Mouse (Mus musculus): ENCODE measurements at regions not wholly inside any gene's neighbourhood (a gene's known extent, or its start where the extent isn't known, plus 50 kb on each side); places are given as distances from the start of the nearest gene placed in this dataset.
A peak's percentile ranks its signal among the peaks of the same experiment; 100 is the strongest.

DNA sequence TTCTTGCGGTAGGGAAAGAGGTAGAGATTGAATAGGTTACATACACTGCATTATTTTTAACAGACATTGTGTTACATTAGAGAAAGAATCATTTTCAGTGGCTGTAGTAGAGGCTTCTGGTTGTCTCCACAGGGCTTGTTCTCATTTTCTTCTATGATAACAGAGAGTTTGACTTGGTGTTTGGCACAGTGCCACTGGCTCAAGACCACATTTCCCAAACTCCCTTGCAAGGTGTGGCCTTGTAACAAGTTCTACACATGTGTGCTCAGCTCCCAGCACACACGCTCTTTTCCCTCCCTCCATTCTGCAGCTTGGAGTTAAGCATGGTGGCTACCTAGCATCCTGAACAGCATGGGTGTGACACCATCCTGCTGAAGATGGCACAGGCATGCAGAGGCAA lies 252.2 kb downstream of the Spry2 start:
- Histone ChIP-seq H3K36me3 (no peaks in the 10 kb centered on the region), H3K9me3 (no peaks in the 10 kb centered on the region), H3K27ac (no peak overlapping the region), H3K4me2 (replicated peaks) (no peak overlapping the region), H3K4me1 (replicated peaks) (no peaks in the 10 kb centered on the region), H3K9ac (no peak overlapping the region), H3K4me3 (replicated peaks) (no peak overlapping the region), H3K27me3 (replicated peaks) (no peaks in the 10 kb centered on the region)
- no peak for ATAC-seq
- WGBS: 90% methylated on average over 2 of the region's 2 CpGs

DNA sequence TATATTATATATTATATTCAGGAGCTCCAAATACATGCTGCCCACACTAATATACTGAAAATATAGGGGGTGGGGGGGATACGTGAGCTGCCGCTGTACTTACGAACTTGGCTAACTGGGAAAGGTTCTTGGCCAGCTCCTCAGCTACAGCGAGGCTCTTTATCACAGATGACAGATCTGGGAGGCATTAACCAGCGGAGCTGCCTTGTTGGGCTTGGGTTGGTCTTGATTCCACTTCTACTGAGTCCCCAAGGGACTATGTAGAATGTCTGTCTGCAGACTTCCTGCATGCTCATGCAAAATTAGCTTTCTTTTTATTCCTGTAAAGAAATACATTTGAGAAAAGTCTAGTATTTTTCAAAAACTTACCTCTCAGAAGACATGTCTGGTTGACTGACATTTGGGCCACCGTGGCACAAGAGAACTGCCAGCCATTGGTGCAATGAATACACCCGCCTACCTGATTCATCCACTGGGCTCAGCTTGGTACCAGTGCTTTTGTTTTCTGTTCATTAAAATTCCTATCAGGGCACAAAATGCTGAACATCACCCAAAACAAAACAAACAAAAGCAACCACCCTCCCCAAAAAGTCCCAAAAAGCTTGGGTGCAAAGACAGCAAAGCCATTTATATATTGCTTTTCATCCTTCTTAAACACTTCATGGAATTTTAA lies 253.2 kb downstream of the Spry2 start:
- 86% methylated on average over 7 of the region's 7 CpGs for WGBS
- H3K4me2 ChIP-seq (replicated peaks): no peak overlapping the region
- H3K4me3 ChIP-seq (replicated peaks): no peak overlapping the region
- no peak overlapping the region for H3K27ac ChIP-seq
- ATAC-seq: no peak
- no peaks in the 10 kb centered on the region for H3K9me3 ChIP-seq
- no peaks in the 10 kb centered on the region for H3K36me3 ChIP-seq
- no peaks in the 10 kb centered on the region for H3K4me1 ChIP-seq (replicated peaks)
- H3K9ac ChIP-seq: no peak overlapping the region
- no peaks in the 10 kb centered on the region for H3K27me3 ChIP-seq (replicated peaks)

DNA sequence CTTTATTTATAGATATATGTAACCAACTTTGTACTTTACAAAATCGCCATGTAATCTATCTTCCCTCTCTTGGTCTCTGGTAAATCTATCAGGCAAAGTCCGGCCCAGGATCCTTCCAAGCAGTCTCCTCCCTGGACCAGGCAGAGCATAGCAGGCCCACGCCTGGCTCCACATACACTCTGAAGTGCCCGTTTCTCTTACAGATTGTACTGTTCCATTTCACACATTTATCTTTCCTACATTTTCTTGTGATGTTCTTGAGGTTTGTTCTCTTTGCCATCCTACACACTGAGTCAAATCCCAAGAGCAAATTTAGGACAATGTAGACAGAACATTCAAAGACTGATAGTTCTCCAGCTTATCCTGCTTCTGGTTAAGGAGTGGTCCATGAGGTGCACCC lies 264.3 kb downstream of the Spry2 start:
- Histone ChIP-seq H3K4me2 (replicated peaks) (no peak overlapping the region), H3K27ac (no peak overlapping the region), H3K9ac (no peak overlapping the region), H3K4me1 (replicated peaks) (no peaks in the 10 kb centered on the region), H3K27me3 (replicated peaks) (no peaks in the 10 kb centered on the region), H3K4me3 (replicated peaks) (no peak overlapping the region), H3K9me3 (no peaks in the 10 kb centered on the region), H3K36me3 (no peaks in the 10 kb centered on the region)
- 0 out of 2 replicates have a peak, but pooled peaks have one; percentile 45 for ATAC-seq
- 81% methylated on average over 4 of the region's 4 CpGs for WGBS

DNA sequence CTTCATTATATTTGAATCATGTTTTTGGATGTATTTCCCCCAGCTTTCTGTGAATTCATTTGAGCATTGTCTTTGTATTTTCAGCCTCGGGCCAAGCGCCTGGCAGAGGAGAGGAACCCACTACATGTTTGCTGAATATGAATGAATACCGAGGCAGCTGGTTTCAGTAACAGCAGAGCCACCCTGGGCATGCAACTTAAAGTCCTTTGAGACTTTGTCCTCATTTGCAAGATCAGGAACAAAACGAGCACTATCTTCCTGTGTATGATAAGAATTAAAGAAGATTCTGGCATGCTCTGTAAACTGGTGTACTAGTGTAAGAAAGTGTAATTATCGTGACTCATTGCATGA lies 265.0 kb downstream of the Spry2 start:
- no peak for ATAC-seq
- Histone ChIP-seq H3K4me3 (replicated peaks) (no peak overlapping the region), H3K27ac (no peak overlapping the region), H3K9ac (no peak overlapping the region), H3K9me3 (no peaks in the 10 kb centered on the region), H3K4me1 (replicated peaks) (no peaks in the 10 kb centered on the region), H3K36me3 (no peaks in the 10 kb centered on the region), H3K4me2 (replicated peaks) (no peak overlapping the region), H3K27me3 (replicated peaks) (no peaks in the 10 kb centered on the region)
- WGBS: 81% methylated on average over 5 of the region's 5 CpGs

DNA sequence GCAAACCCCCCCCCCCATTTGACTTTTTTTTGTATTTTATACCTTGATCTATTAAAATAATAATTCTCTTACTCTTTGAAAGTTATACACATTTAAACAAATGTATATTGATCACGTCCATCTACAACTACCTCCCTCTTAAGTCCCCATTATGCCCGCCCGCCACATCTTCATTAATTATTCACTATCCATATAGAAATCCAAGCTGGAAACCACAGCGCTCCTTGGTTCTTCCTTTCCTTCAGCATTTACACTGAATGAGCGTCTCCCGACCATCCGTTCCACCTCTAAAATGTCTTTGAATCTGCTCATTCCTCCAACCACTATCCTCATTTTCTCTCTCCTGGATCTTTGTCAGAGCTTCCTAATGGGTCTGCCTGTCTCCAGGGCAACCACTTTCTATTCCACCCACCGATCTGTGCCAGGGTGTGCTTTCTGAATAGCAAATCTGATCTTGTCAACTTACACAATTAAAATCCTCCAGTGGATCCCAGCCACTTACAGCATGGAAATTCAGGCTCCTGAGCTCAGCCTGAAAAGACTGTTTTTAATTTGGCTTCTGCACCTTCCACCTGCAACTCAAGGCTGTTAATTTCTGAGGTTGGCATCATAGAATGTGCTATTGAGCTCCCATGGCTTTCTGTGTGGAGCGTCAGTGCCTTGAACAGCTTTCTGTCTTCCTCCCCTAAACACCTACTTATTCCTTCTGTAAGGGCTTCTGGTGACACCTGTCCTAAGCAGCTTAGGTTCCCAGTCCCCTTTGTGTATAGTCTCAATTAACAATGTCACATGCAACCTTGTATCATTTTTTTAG lies 265.5 kb downstream of the Spry2 start:
- no peak overlapping the region for H3K27ac ChIP-seq
- no peak for ATAC-seq
- 86% methylated on average over 9 of the region's 9 CpGs for WGBS

DNA sequence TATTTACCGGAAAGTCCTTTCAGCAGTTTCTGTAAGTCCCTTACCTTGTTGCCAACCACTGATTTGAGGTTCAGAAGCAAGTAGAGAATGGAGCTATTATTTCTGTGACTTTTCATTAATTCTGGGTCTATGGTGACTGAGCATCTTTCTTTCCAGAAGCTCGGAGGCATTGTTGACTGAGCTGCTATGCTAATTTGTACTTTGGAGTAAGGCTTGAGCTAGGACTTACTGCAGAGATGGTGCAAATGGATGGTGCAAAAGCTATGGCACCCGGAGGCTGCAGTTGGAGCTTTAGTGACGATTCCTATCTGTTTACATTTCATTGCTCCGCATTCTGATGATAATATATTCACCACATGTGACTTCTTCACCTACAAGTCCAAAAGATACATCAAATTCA lies 266.2 kb downstream of the Spry2 start:
- 80% methylated on average over 5 of the region's 5 CpGs for WGBS
- H3K4me3 ChIP-seq (replicated peaks): no peak overlapping the region
- no peak overlapping the region for H3K9ac ChIP-seq
- H3K9me3 ChIP-seq: no peaks in the 10 kb centered on the region
- no peak overlapping the region for H3K27ac ChIP-seq
- no peaks in the 10 kb centered on the region for H3K27me3 ChIP-seq (replicated peaks)
- no peaks in the 10 kb centered on the region for H3K4me1 ChIP-seq (replicated peaks)
- no peaks in the 10 kb centered on the region for H3K36me3 ChIP-seq
- no peak overlapping the region for H3K4me2 ChIP-seq (replicated peaks)
- ATAC-seq: no peak

More for the DNA sequence above, 265.5 kb downstream of the Spry2 start:
- Histone ChIP-seq H3K9me3 (no peaks in the 10 kb centered on the region), H3K9ac (no peak overlapping the region), H3K4me1 (replicated peaks) (no peaks in the 10 kb centered on the region), H3K36me3 (no peaks in the 10 kb centered on the region), H3K4me2 (replicated peaks) (no peak overlapping the region), H3K4me3 (replicated peaks) (no peak overlapping the region), H3K27me3 (replicated peaks) (no peaks in the 10 kb centered on the region)

DNA sequence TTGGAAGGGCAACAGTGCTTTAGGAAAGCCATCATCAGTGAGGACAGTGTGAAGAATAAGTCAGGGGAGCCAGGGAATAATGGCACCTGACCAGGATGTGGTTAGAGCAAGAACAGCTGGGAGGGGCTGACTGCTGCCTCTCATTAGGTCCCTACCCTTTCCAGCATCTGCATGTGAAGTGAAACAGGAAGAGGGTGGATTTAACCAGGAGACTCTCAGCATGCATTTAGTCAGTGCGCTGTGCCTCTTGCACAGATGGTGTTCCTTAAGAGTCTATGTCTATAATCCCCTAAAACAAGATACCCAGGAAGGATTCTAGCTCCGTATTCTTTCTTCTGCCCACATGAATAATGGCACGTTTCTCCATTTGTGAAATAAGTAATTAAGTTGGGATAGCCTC lies 267.9 kb downstream of the Spry2 start:
- ATAC-seq: no peak
- 75% methylated on average over 3 of the region's 3 CpGs for WGBS

DNA sequence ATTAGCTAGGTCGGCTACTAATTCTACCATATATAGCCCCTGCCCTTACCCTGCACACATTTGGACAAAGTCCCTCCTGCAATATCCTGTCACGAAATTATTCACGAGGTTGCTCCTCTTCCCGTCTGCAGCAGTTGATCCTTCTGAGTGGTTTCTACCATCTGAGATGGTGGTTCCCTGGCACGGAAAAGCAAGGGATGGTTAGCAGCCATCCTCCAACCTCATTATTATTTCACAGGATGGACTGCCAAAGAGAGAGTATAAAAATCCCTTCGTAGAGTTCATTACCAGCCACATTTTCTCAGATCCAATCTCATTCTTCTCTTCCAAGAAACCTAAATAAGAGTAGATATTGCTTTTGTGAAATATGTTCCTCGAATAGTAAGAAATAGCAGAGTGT lies 272.2 kb downstream of the Spry2 start:
- Histone ChIP-seq H3K4me2 (replicated peaks) (no peak overlapping the region), H3K36me3 (no peaks in the 10 kb centered on the region), H3K4me3 (replicated peaks) (no peak overlapping the region), H3K9ac (no peak overlapping the region), H3K4me1 (replicated peaks) (no peaks in the 10 kb centered on the region), H3K9me3 (no peaks in the 10 kb centered on the region), H3K27ac (no peak overlapping the region), H3K27me3 (replicated peaks) (no peaks in the 10 kb centered on the region)
- WGBS: 83% methylated on average over 7 of the region's 7 CpGs
- ATAC-seq: no peak

More for the DNA sequence above, 267.9 kb downstream of the Spry2 start:
- Histone ChIP-seq H3K36me3 (no peaks in the 10 kb centered on the region), H3K4me2 (replicated peaks) (no peak overlapping the region), H3K9ac (no peak overlapping the region), H3K27me3 (replicated peaks) (no peaks in the 10 kb centered on the region), H3K27ac (no peak overlapping the region), H3K9me3 (no peaks in the 10 kb centered on the region), H3K4me3 (replicated peaks) (no peak overlapping the region), H3K4me1 (replicated peaks) (no peaks in the 10 kb centered on the region)

DNA sequence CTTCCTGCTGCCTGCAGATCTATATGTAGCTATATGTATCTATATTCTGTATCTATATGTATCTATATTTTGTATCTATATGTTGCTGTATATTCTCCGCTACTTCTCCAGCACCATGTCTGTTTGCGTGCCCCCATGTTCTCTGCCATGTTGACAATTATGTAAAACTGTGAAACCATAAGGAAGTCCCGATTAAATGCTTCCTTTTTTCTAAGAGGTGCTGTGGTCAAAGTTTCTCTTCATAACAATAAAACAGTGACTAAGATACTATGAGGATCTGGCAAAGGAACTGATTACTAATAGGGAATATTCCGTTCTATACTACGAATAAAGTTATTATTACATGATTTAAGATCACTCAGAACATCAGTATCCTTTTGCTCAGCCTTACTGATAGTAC lies 274.5 kb downstream of the Spry2 start:
- no peak overlapping the region for H3K4me3 ChIP-seq (replicated peaks)
- H3K9ac ChIP-seq: no peak overlapping the region
- no peak overlapping the region for H3K4me2 ChIP-seq (replicated peaks)
- H3K27ac ChIP-seq: no peak overlapping the region
- no peak for ATAC-seq
- H3K9me3 ChIP-seq: no peaks in the 10 kb centered on the region
- 90% methylated on average over 5 of the region's 5 CpGs for WGBS
- H3K27me3 ChIP-seq (replicated peaks): no peaks in the 10 kb centered on the region
- no peaks in the 10 kb centered on the region for H3K4me1 ChIP-seq (replicated peaks)
- H3K36me3 ChIP-seq: no peaks in the 10 kb centered on the region

DNA sequence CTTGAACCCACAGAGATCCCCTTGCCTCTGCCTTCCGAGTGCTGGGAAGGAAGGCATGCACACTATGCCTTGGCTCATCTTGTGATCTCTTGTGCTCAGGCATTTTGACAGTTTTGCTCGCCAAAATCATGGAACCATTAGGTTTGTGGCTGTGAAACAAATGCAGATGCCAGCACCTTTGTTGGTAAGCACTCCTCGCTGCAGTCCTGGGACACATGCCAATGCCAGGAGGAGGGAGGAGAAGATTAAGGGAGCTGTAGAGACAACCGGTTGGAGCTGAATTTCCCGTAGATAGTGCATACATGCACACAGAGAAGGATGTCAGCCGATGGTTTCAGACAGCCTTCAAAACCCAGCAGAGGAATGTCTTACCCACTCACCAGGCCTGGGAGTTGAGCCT lies 275.5 kb downstream of the Spry2 start:
- Histone ChIP-seq H3K27ac (no peak overlapping the region), H3K9ac (no peak overlapping the region), H3K4me3 (replicated peaks) (no peak overlapping the region), H3K27me3 (replicated peaks) (no peaks in the 10 kb centered on the region), H3K4me1 (replicated peaks) (no peaks in the 10 kb centered on the region), H3K4me2 (replicated peaks) (no peak overlapping the region), H3K36me3 (no peaks in the 10 kb centered on the region), H3K9me3 (no peaks in the 10 kb centered on the region)
- WGBS: 85% methylated on average over 6 of the region's 6 CpGs
- ATAC-seq: no peak

DNA sequence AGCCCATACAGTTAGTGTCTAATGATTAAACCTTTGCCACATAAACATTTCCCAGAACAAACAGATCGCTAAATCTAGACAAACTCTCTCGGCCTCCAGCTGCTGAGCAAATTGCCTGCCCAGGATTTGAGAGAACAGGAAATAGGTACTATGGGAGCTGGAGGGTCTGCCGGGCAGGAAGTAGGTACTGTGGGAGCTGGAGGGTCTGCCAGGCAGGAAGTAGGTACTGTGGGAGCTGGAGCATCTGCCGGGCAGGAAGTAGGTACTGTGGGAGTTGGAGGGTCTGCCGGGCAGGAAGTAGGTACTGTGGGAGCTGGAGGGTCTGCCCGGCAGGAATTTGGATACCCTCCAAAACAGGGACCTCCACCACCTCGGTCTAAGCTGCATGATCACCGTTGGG lies 277.2 kb downstream of the Spry2 start:
- H3K36me3 ChIP-seq: no peaks in the 10 kb centered on the region
- no peak overlapping the region for H3K4me3 ChIP-seq (replicated peaks)
- H3K27ac ChIP-seq: no peak overlapping the region
- no peak overlapping the region for H3K4me2 ChIP-seq (replicated peaks)
- 53% methylated on average over 8 of the region's 8 CpGs for WGBS
- H3K27me3 ChIP-seq (replicated peaks): no peaks in the 10 kb centered on the region
- no peaks in the 10 kb centered on the region for H3K9me3 ChIP-seq
- H3K4me1 ChIP-seq (replicated peaks): no peaks in the 10 kb centered on the region
- no peak for ATAC-seq
- no peak overlapping the region for H3K9ac ChIP-seq

DNA sequence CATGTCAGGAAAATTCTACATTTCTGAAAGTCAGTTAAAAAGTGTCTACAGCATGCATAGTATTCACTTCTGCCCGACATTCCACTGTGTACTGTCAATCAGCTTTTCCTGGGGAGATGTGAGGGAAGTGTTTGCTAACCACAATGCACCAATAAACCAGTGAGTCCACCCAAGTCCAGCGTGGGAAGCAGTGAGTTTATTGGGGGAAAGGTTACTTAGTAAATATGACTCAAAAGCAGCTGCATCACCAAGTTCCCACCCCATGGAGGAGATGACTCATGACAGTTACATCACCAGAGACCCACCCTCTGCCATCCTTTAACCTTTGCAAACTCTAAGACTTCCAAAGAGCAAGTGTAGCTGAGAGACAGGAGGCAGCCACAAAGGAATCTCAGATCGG lies 280.9 kb downstream of the Spry2 start:
- Histone ChIP-seq H3K27ac (no peak overlapping the region), H3K4me1 (replicated peaks) (no peaks in the 10 kb centered on the region), H3K4me3 (replicated peaks) (no peak overlapping the region), H3K4me2 (replicated peaks) (no peak overlapping the region), H3K27me3 (replicated peaks) (no peaks in the 10 kb centered on the region), H3K9me3 (no peaks in the 10 kb centered on the region), H3K9ac (no peak overlapping the region), H3K36me3 (no peaks in the 10 kb centered on the region)
- peak; percentile 85 for ATAC-seq
- WGBS: 53% methylated on average over 3 of the region's 3 CpGs

DNA sequence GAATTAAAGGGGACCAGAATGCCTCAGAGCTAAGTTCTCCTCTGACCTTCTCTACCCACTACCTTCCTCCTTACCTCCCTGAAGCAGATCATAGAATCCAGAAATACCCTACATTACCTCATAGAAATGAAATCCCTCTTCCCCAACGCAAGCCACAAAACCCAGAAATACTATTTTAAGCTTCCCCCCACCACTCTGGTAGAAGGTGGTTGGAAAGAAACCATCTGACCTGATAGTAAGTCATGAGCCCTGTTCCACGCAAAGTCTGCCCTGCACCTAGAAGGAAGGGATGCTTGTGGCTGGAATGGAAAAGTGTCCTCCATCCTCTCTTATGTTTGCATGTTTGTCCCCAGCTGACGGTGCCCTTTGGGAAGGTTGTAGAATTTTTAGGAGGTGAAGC lies 283.8 kb downstream of the Spry2 start:
- Histone ChIP-seq H3K36me3 (no peaks in the 10 kb centered on the region), H3K27ac (no peak overlapping the region), H3K9me3 (no peaks in the 10 kb centered on the region), H3K9ac (no peak overlapping the region), H3K4me3 (replicated peaks) (no peak overlapping the region), H3K27me3 (replicated peaks) (no peaks in the 10 kb centered on the region), H3K4me2 (replicated peaks) (no peak overlapping the region), H3K4me1 (replicated peaks) (no peaks in the 10 kb centered on the region)
- 91% methylated on average over 3 of the region's 3 CpGs for WGBS
- no peak for ATAC-seq
